Mouse (Mus musculus): ENCODE measurements around the gene Extl1. TPM values are rescaled to one million over a fixed set of nuclear protein-coding genes. Genes with fewer than 3 reads are reported as not detected.

The Extl1 gene
- polyA plus RNA-seq, 1 experiment from 2014 or later: 0.58 TPM

DNA sequence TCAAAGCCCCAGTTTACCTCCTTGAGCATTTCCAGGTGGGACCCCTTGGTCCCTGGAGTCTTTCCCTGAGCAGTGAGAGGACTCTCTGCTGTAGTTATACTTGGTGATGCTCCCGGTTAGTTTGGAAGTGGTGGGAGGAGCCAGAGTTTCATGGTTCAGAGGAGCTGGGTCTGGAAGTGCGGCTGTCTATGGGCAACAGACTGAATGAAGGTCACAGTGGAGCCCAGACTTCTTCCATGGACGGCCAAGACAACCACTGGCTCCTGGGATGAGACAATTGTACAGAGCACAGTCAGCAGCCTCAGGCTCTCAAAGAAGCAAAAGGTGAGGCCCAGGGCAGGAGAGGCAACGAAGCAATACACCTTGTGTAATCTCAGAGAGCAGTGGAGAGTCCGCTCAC lies 53.4 kb downstream of the Extl1 start:
- 72% methylated on average over 5 of the region's 5 CpGs for WGBS
- Histone ChIP-seq H3K4me1 (ENCODE audit: control insufficient read depth, insufficient read depth, low read length) (no peaks in the 10 kb centered on the region), H3K4me2 (ENCODE audit: low read length) (no peak overlapping the region), H3K27me3 (ENCODE audit: control insufficient read depth, insufficient read depth, low read depth, low read length) (no peaks in the 10 kb centered on the region), H3K9ac (ENCODE audit: low read depth, low read length) (no peak overlapping the region), H3K27ac (ENCODE audit: low read length) (no peak overlapping the region), H3K4me3 (ENCODE audit: low read depth, low read length) (no peak overlapping the region), H3K36me3 (ENCODE audit: control insufficient read depth, insufficient read depth, low read length) (no peaks in the 10 kb centered on the region), H3K9me3 (replicated peaks; ENCODE audit: control insufficient read depth, low read length, poor library complexity, severe bottlenecking) (no peaks in the 10 kb centered on the region)
- no peak for ATAC-seq

DNA sequence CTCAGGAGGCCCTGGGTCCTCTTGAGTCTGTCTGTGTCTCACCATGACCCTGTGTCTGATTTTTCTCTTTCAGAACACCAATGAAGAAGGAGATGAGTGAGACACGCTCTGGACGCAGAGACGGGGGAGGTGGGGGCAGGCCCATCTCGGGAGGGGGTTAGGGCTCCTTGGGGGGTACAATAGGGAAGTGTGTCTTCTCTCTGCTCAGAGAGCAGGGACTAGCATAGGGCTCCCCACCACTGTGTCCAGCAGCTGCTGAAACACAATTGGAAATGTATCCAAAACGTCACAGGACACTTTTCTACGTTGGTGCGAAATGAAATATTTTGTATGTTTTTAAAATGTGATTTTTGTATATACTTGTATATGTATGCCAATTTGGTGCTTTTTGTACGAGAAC lies 54.8 kb downstream of the Extl1 start:
- Histone ChIP-seq H3K4me2 (ENCODE audit: low read length) (no peak overlapping the region), H3K9ac (ENCODE audit: low read depth, low read length) (no peak overlapping the region), H3K27ac (ENCODE audit: low read length) (no peak overlapping the region), H3K27me3 (ENCODE audit: control insufficient read depth, insufficient read depth, low read depth, low read length) (no peaks in the 10 kb centered on the region), H3K36me3 (ENCODE audit: control insufficient read depth, insufficient read depth, low read length) (no peaks in the 10 kb centered on the region), H3K4me1 (ENCODE audit: control insufficient read depth, insufficient read depth, low read length) (no peaks in the 10 kb centered on the region), H3K9me3 (replicated peaks; ENCODE audit: control insufficient read depth, low read length, poor library complexity, severe bottlenecking) (no peaks in the 10 kb centered on the region), H3K4me3 (ENCODE audit: low read depth, low read length) (no peak overlapping the region)
- ATAC-seq: no peak
- 87% methylated on average over 8 of the region's 8 CpGs for WGBS

DNA sequence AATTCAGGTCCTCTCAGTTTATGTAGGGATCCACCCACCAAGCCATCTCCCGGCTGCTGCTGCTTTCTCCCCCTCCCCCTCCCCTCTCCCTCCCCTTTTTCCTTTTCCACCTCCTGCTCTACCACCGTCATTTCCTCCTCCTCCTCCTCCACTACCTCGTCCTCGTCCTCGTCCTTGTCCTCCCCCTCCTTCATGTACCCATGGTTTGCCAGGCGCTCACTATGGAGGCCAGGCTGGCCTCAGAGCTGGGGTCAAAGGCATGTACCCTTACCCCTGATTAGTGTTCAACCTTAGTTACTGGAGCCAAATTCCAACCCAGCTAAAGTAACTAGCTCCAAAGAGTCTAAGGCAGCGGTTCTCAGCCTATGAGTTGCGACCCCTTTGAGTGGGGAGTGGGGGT lies 55.5 kb downstream of the Extl1 start:
- H3K4me3 ChIP-seq (ENCODE audit: low read depth, low read length): no peak overlapping the region
- H3K4me2 ChIP-seq (ENCODE audit: low read length): no peak overlapping the region
- no peak for ATAC-seq
- H3K36me3 ChIP-seq (ENCODE audit: control insufficient read depth, insufficient read depth, low read length): no peaks in the 10 kb centered on the region
- WGBS: 65% methylated on average over 8 of the region's 8 CpGs
- no peak overlapping the region for H3K27ac ChIP-seq (ENCODE audit: low read length)
- no peaks in the 10 kb centered on the region for H3K27me3 ChIP-seq (ENCODE audit: control insufficient read depth, insufficient read depth, low read depth, low read length)
- H3K4me1 ChIP-seq (ENCODE audit: control insufficient read depth, insufficient read depth, low read length): no peaks in the 10 kb centered on the region
- no peak overlapping the region for H3K9ac ChIP-seq (ENCODE audit: low read depth, low read length)
- no peaks in the 10 kb centered on the region for H3K9me3 ChIP-seq (replicated peaks; ENCODE audit: control insufficient read depth, low read length, poor library complexity, severe bottlenecking)

DNA sequence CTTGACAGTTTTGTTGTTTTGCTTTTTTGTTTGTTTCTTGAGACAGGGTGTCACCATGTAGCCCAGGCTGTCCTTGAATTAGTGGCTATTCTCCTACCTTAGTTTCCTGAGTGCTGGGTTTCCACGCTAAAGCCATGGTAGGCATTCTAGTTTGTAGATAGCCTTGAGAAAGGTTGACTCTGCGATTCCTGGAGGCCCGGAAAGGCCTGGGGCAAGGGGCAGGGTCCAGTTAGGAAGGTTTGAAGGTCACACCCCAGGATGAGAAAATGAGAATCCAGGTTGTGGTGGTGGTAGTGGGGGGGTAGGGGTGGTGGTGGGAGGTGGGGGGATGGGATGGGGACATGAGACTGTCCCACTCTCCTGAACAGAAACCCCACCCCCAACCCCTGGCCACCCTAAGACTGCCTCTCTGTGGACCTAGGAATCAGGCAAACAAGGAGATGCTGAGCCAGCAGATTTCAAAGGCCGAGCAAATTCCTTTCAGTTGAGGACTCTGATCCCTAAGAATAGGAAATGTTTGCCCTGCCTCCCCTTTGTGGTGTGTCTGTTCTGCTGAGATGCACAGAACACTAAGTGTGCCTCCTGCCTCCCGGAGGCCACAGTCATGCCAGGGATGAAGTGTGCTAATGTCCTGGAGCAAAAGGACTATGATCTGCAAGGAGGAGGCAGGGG lies 56.7 kb downstream of the Extl1 start:
- H3K27me3 ChIP-seq (ENCODE audit: control insufficient read depth, insufficient read depth, low read depth, low read length): no peaks in the 10 kb centered on the region
- no peaks in the 10 kb centered on the region for H3K36me3 ChIP-seq (ENCODE audit: control insufficient read depth, insufficient read depth, low read length)
- no peaks in the 10 kb centered on the region for H3K4me1 ChIP-seq (ENCODE audit: control insufficient read depth, insufficient read depth, low read length)
- no peak overlapping the region for H3K4me2 ChIP-seq (ENCODE audit: low read length)
- H3K9ac ChIP-seq (ENCODE audit: low read depth, low read length): no peak overlapping the region
- WGBS: 52% methylated on average over 5 of the region's 5 CpGs
- no peaks in the 10 kb centered on the region for H3K9me3 ChIP-seq (replicated peaks; ENCODE audit: control insufficient read depth, low read length, poor library complexity, severe bottlenecking)
- no peak for ATAC-seq
- no peak overlapping the region for H3K4me3 ChIP-seq (ENCODE audit: low read depth, low read length)
- H3K27ac ChIP-seq (ENCODE audit: low read length): no peak overlapping the region

DNA sequence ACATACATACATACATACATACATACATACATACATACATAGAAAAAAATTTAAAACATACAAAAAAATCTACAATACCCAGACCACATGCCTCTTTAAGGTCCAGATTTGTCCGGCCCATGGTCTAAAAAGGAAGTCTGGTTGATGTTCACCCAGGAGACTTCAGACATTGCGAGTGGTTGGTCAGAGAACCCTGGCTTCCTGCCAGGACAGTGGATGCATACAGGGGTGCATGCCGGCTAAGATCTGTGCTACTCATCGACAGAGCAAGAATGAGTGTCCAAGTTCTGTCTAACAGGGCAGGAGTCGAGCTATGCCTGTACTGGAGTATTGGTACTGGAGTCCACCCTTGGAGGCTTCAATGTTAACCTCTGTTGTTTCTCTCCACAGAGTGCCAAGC lies 59.0 kb downstream of the Extl1 start:
- no peak for ATAC-seq

DNA sequence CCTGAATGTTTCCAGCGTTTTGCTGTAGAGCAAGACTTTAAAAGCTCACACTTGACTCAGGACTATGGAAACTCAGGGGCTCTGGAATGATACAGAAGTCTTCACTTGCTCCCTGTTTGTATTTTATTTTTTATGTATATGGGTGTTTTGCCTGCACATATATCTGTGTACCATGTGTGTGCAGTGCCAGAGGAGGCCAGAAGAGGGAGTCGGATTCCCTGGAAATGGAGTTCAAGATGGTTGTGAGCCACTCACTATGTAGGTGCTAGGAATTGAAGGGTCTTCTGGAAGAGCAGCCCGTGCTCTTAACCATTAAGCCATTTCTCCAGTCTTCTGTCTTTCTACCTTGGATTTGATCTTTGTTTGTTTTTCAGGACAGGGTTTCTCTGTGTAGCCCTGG lies 62.1 kb downstream of the Extl1 start:
- 60% methylated on average over 3 of the region's 3 CpGs for WGBS
- no peak for ATAC-seq
- no peaks in the 10 kb centered on the region for H3K9me3 ChIP-seq (replicated peaks; ENCODE audit: control insufficient read depth, low read length, poor library complexity, severe bottlenecking)

More for the DNA sequence above, 59.0 kb downstream of the Extl1 start:
- H3K36me3 ChIP-seq (ENCODE audit: control insufficient read depth, insufficient read depth, low read length): no peaks in the 10 kb centered on the region
- no peak overlapping the region for H3K4me3 ChIP-seq (ENCODE audit: low read depth, low read length)
- no peak overlapping the region for H3K9ac ChIP-seq (ENCODE audit: low read depth, low read length)
- 81% methylated on average over 5 of the region's 5 CpGs for WGBS
- no peaks in the 10 kb centered on the region for H3K27me3 ChIP-seq (ENCODE audit: control insufficient read depth, insufficient read depth, low read depth, low read length)
- H3K4me2 ChIP-seq (ENCODE audit: low read length): no peak overlapping the region
- no peaks in the 10 kb centered on the region for H3K4me1 ChIP-seq (ENCODE audit: control insufficient read depth, insufficient read depth, low read length)
- H3K27ac ChIP-seq (ENCODE audit: low read length): no peak overlapping the region
- H3K9me3 ChIP-seq (replicated peaks; ENCODE audit: control insufficient read depth, low read length, poor library complexity, severe bottlenecking): no peaks in the 10 kb centered on the region

DNA sequence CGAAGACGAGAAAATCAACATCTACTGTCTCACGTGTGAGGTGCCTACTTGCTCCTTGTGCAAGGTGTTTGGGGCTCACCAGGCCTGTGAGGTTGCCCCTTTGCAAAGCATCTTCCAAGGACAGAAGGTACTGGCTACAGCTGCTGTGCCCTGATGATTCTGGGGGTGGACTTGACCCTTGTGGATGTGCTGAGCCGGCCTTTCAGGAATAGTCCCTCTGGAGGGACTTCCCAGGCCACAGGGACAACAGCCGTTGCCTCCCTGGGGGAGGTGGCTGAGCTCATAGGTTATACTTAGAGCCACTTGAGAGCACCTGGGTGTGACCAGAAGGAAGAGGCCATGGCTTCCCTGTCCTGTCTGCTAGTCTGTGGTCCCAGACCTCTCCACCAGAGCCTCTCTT lies 64.0 kb downstream of the Extl1 start:
- no peak for ATAC-seq
- Histone ChIP-seq H3K4me2 (ENCODE audit: low read length) (no peak overlapping the region), H3K27me3 (ENCODE audit: control insufficient read depth, insufficient read depth, low read depth, low read length) (no peaks in the 10 kb centered on the region), H3K9me3 (replicated peaks; ENCODE audit: control insufficient read depth, low read length, poor library complexity, severe bottlenecking) (no peaks in the 10 kb centered on the region), H3K9ac (ENCODE audit: low read depth, low read length) (no peak overlapping the region), H3K4me3 (ENCODE audit: low read depth, low read length) (no peak overlapping the region), H3K36me3 (ENCODE audit: control insufficient read depth, insufficient read depth, low read length) (no peaks in the 10 kb centered on the region), H3K4me1 (ENCODE audit: control insufficient read depth, insufficient read depth, low read length) (no peaks in the 10 kb centered on the region), H3K27ac (ENCODE audit: low read length) (no peak overlapping the region)
- 68% methylated on average over 5 of the region's 5 CpGs for WGBS

More for the DNA sequence above, 62.1 kb downstream of the Extl1 start:
- Histone ChIP-seq H3K27me3 (ENCODE audit: control insufficient read depth, insufficient read depth, low read depth, low read length) (no peaks in the 10 kb centered on the region), H3K4me3 (ENCODE audit: low read depth, low read length) (no peak overlapping the region), H3K36me3 (ENCODE audit: control insufficient read depth, insufficient read depth, low read length) (no peaks in the 10 kb centered on the region), H3K4me2 (ENCODE audit: low read length) (no peak overlapping the region), H3K4me1 (ENCODE audit: control insufficient read depth, insufficient read depth, low read length) (no peaks in the 10 kb centered on the region), H3K27ac (ENCODE audit: low read length) (no peak overlapping the region), H3K9ac (ENCODE audit: low read depth, low read length) (no peak overlapping the region)

DNA sequence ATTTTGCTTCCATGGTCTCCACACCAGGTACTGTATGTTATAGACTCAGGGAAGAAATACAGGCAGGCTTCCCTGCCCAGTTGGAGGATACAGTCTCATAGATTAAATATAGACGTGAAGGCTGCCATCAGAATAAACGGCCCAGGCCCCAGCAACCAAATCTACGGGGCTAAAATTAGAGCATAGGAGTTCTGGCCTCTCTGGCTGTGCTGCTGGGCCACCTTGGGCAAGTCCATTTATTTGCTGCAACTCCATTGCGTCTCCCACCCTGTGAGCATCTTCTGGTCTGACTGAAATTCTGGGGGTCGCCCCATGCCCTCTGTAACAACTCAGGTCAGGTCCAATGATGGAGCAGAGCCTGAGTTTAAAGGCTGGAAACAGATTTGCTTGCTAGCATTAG lies 64.6 kb downstream of the Extl1 start:
- Histone ChIP-seq H3K4me1 (ENCODE audit: control insufficient read depth, insufficient read depth, low read length) (no peaks in the 10 kb centered on the region), H3K27me3 (ENCODE audit: control insufficient read depth, insufficient read depth, low read depth, low read length) (no peaks in the 10 kb centered on the region), H3K4me3 (ENCODE audit: low read depth, low read length) (no peak overlapping the region), H3K27ac (ENCODE audit: low read length) (no peak overlapping the region), H3K9me3 (replicated peaks; ENCODE audit: control insufficient read depth, low read length, poor library complexity, severe bottlenecking) (no peaks in the 10 kb centered on the region), H3K36me3 (ENCODE audit: control insufficient read depth, insufficient read depth, low read length) (no peaks in the 10 kb centered on the region), H3K9ac (ENCODE audit: low read depth, low read length) (no peak overlapping the region), H3K4me2 (ENCODE audit: low read length) (no peak overlapping the region)
- 85% methylated on average over 5 of the region's 5 CpGs for WGBS
- ATAC-seq: no peak

DNA sequence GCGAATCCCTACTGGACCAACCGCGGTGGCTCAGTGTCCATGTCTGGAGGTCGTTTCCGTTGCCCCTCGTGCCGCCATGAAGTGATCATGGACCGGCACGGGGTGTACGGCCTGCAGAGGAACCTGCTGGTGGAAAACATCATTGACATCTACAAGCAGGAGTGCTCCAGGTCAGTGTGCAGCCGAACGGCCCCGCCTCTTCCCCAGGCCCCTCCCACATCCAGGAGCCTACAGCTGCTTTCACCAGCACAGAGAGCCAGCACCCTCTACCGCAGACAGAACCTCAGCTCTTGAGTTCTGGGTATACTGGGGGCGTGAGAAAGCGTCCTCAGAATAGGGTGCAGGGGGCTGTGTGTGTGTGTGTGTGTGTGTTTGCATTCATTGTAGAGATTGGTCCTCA lies 67.3 kb downstream of the Extl1 start:
- Histone ChIP-seq H3K4me2 (ENCODE audit: low read length) (no peak overlapping the region), H3K9me3 (replicated peaks; ENCODE audit: control insufficient read depth, low read length, poor library complexity, severe bottlenecking) (no peaks in the 10 kb centered on the region), H3K36me3 (ENCODE audit: control insufficient read depth, insufficient read depth, low read length) (no peaks in the 10 kb centered on the region), H3K4me1 (ENCODE audit: control insufficient read depth, insufficient read depth, low read length) (no peaks in the 10 kb centered on the region), H3K4me3 (ENCODE audit: low read depth, low read length) (no peak overlapping the region), H3K9ac (ENCODE audit: low read depth, low read length) (no peak overlapping the region), H3K27ac (ENCODE audit: low read length) (no peak overlapping the region), H3K27me3 (ENCODE audit: control insufficient read depth, insufficient read depth, low read depth, low read length) (no peaks in the 10 kb centered on the region)
- 56% methylated on average over 16 of the region's 16 CpGs for WGBS
- ATAC-seq: no peak

All from midbrain, embryonic 16.5 days (tissue).